Mouse (Mus musculus): Measurements from ENCODE around the gene Slc5a5. TPM values are rescaled to one million over a fixed set of nuclear protein-coding genes. Genes with fewer than 3 reads are reported as not detected.

Gene Slc5a5
- polyA plus RNA-seq, 1 experiment from 2014 or later: 0.71 TPM

GRCm38 (mm10) chr8:70905831-70906736, 13.5 kb upstream of the Slc5a5 start, which contains the start of gene Map1s:
Gene Map1s, plus strand, starts transcription at chr8:70905932.
- H3K27ac ChIP-seq (ENCODE audit: low read depth, low read length): peak within 1 kb of the TSS; percentile 89
- under 1% methylated on average over 72 of the region's 86 CpGs for WGBS
- no peaks in the 10 kb centered on the region for H3K9me3 ChIP-seq (ENCODE audit: control insufficient read depth, low read length)
- no peaks in the 10 kb centered on the region for H3K36me3 ChIP-seq (ENCODE audit: control insufficient read depth, insufficient read depth, low read length)
- peak within 1 kb of the TSS; percentile 66 for H3K4me3 ChIP-seq (ENCODE audit: low read depth, low read length)
- H3K4me1 ChIP-seq (replicated peaks; ENCODE audit: control insufficient read depth, insufficient read depth, low read length): peaks cover 3% of the 10 kb centered on the region
- ATAC-seq (ENCODE audit: low FRiP score): peak; percentile 95
- peak; percentile 98 for DNase-seq (ENCODE audit: low spot score)
- H3K4me2 ChIP-seq (replicated peaks; ENCODE audit: low read depth, low read length): peak within 1 kb of the TSS; percentile 92
- no peaks in the 10 kb centered on the region for H3K27me3 ChIP-seq (ENCODE audit: control insufficient read depth, insufficient read depth, low read length)
- peak within 1 kb of the TSS; percentile 72 for H3K9ac ChIP-seq (ENCODE audit: low read depth, low read length)

GRCm38 (mm10) chr8:70905463-70905830, 12.9 kb upstream of the Slc5a5 start:
- Histone ChIP-seq H3K4me1 (replicated peaks; ENCODE audit: control insufficient read depth, insufficient read depth, low read length) (peaks cover 3% of the 10 kb centered on the region), H3K9ac (ENCODE audit: low read depth, low read length) (peak overlapping the region; percentile 72), H3K27me3 (ENCODE audit: control insufficient read depth, insufficient read depth, low read length) (no peaks in the 10 kb centered on the region), H3K36me3 (ENCODE audit: control insufficient read depth, insufficient read depth, low read length) (no peaks in the 10 kb centered on the region), H3K27ac (ENCODE audit: low read depth, low read length) (0 out of 2 replicates have a peak overlapping the region, but pooled peaks have one; percentile 89), H3K4me2 (replicated peaks; ENCODE audit: low read depth, low read length) (peak overlapping the region; percentile 92), H3K9me3 (ENCODE audit: control insufficient read depth, low read length) (no peaks in the 10 kb centered on the region), H3K4me3 (ENCODE audit: low read depth, low read length) (peak overlapping the region; percentile 66)
- peak; percentile 68 for ATAC-seq (ENCODE audit: low FRiP score)
- DNase-seq (ENCODE audit: low spot score): no peak
- 17% methylated on average over 8 of the region's 8 CpGs for WGBS

- no peaks in the 10 kb centered on the region for H3K9me3 ChIP-seq (ENCODE audit: control insufficient read depth, low read length)
- H3K4me3 ChIP-seq (ENCODE audit: low read depth, low read length): no peak overlapping the region
- 71% methylated on average over 4 of the region's 4 CpGs for WGBS
- no peaks in the 10 kb centered on the region for H3K27me3 ChIP-seq (ENCODE audit: control insufficient read depth, insufficient read depth, low read length)
- ATAC-seq (ENCODE audit: low FRiP score) (no peak), DNase-seq (ENCODE audit: low spot score) (no peak)
- peaks cover 3% of the 10 kb centered on the region for H3K4me1 ChIP-seq (replicated peaks; ENCODE audit: control insufficient read depth, insufficient read depth, low read length)
- no peak overlapping the region for H3K9ac ChIP-seq (ENCODE audit: low read depth, low read length)
- no peak overlapping the region for H3K27ac ChIP-seq (ENCODE audit: low read depth, low read length)
- H3K36me3 ChIP-seq (ENCODE audit: control insufficient read depth, insufficient read depth, low read length): no peaks in the 10 kb centered on the region
- H3K4me2 ChIP-seq (replicated peaks; ENCODE audit: low read depth, low read length): no peak overlapping the region
Measured at GRCm38 (mm10) chr8:70904532-70904931, 12.0 kb upstream of the Slc5a5 start.

- DNase-seq (ENCODE audit: low spot score) (no peak), ATAC-seq (ENCODE audit: low FRiP score) (no peak)
- Histone ChIP-seq H3K4me3 (ENCODE audit: low read depth, low read length) (no peak overlapping the region), H3K4me2 (replicated peaks; ENCODE audit: low read depth, low read length) (no peak overlapping the region), H3K9ac (ENCODE audit: low read depth, low read length) (no peak overlapping the region), H3K9me3 (ENCODE audit: control insufficient read depth, low read length) (no peaks in the 10 kb centered on the region), H3K27me3 (ENCODE audit: control insufficient read depth, insufficient read depth, low read length) (no peaks in the 10 kb centered on the region), H3K27ac (ENCODE audit: low read depth, low read length) (no peak overlapping the region), H3K36me3 (ENCODE audit: control insufficient read depth, insufficient read depth, low read length) (no peaks in the 10 kb centered on the region), H3K4me1 (replicated peaks; ENCODE audit: control insufficient read depth, insufficient read depth, low read length) (peaks cover 3% of the 10 kb centered on the region)
Measured at GRCm38 (mm10) chr8:70903582-70903981, 11.0 kb upstream of the Slc5a5 start.

GRCm38 (mm10) chr8:70903112-70903511, 10.6 kb upstream of the Slc5a5 start:
- no peak for ATAC-seq (ENCODE audit: low FRiP score)
- Histone ChIP-seq H3K9ac (ENCODE audit: low read depth, low read length) (no peak overlapping the region), H3K4me3 (ENCODE audit: low read depth, low read length) (no peak overlapping the region), H3K27ac (ENCODE audit: low read depth, low read length) (no peak overlapping the region), H3K4me2 (replicated peaks; ENCODE audit: low read depth, low read length) (no peak overlapping the region), H3K27me3 (ENCODE audit: control insufficient read depth, insufficient read depth, low read length) (no peaks in the 10 kb centered on the region), H3K9me3 (ENCODE audit: control insufficient read depth, low read length) (no peaks in the 10 kb centered on the region), H3K4me1 (replicated peaks; ENCODE audit: control insufficient read depth, insufficient read depth, low read length) (peaks cover 6% of the 10 kb centered on the region), H3K36me3 (ENCODE audit: control insufficient read depth, insufficient read depth, low read length) (no peaks in the 10 kb centered on the region)
- WGBS: 44% methylated on average over 4 of the region's 4 CpGs
- no peak for DNase-seq (ENCODE audit: low spot score)

- H3K4me1 ChIP-seq (replicated peaks; ENCODE audit: control insufficient read depth, insufficient read depth, low read length): peaks cover 6% of the 10 kb centered on the region
- no peak overlapping the region for H3K4me2 ChIP-seq (replicated peaks; ENCODE audit: low read depth, low read length)
- ATAC-seq (ENCODE audit: low FRiP score) (no peak), DNase-seq (ENCODE audit: low spot score) (no peak)
- no peak overlapping the region for H3K4me3 ChIP-seq (ENCODE audit: low read depth, low read length)
- 40% methylated on average over 5 of the region's 5 CpGs for WGBS
- no peaks in the 10 kb centered on the region for H3K27me3 ChIP-seq (ENCODE audit: control insufficient read depth, insufficient read depth, low read length)
- no peaks in the 10 kb centered on the region for H3K9me3 ChIP-seq (ENCODE audit: control insufficient read depth, low read length)
- no peak overlapping the region for H3K9ac ChIP-seq (ENCODE audit: low read depth, low read length)
- H3K36me3 ChIP-seq (ENCODE audit: control insufficient read depth, insufficient read depth, low read length): no peaks in the 10 kb centered on the region
- H3K27ac ChIP-seq (ENCODE audit: low read depth, low read length): no peak overlapping the region
Measured at GRCm38 (mm10) chr8:70902211-70902610, 9.7 kb upstream of the Slc5a5 start.

- Histone ChIP-seq H3K4me2 (replicated peaks; ENCODE audit: low read depth, low read length) (no peak overlapping the region), H3K4me1 (replicated peaks; ENCODE audit: control insufficient read depth, insufficient read depth, low read length) (peaks cover 6% of the 10 kb centered on the region; the same call in 1 of the 2 replicates), H3K9ac (ENCODE audit: low read depth, low read length) (no peak overlapping the region), H3K27me3 (ENCODE audit: control insufficient read depth, insufficient read depth, low read length) (no peaks in the 10 kb centered on the region), H3K4me3 (ENCODE audit: low read depth, low read length) (no peak overlapping the region), H3K36me3 (ENCODE audit: control insufficient read depth, insufficient read depth, low read length) (no peaks in the 10 kb centered on the region), H3K9me3 (ENCODE audit: control insufficient read depth, low read length) (no peaks in the 10 kb centered on the region), H3K27ac (ENCODE audit: low read depth, low read length) (no peak overlapping the region)
- no peak for DNase-seq (ENCODE audit: low spot score)
- no peak for ATAC-seq (ENCODE audit: low FRiP score)
- WGBS: 82% methylated on average over 2 of the region's 2 CpGs
Measured at GRCm38 (mm10) chr8:70900872-70901387, 8.4 kb upstream of the Slc5a5 start.

GRCm38 (mm10) chr8:70899226-70899625, 6.7 kb upstream of the Slc5a5 start:
- H3K4me2 ChIP-seq (replicated peaks; ENCODE audit: low read depth, low read length): no peak overlapping the region
- no peak overlapping the region for H3K9ac ChIP-seq (ENCODE audit: low read depth, low read length)

More at GRCm38 (mm10) chr8:70899226-70899625, 6.7 kb upstream of the Slc5a5 start:
- WGBS: 83% methylated on average over 2 of the region's 2 CpGs
- Histone ChIP-seq H3K27me3 (ENCODE audit: control insufficient read depth, insufficient read depth, low read length) (no peaks in the 10 kb centered on the region), H3K4me1 (replicated peaks; ENCODE audit: control insufficient read depth, insufficient read depth, low read length) (peaks cover 6% of the 10 kb centered on the region; the same call in 1 of the 2 replicates), H3K4me3 (ENCODE audit: low read depth, low read length) (no peak overlapping the region), H3K27ac (ENCODE audit: low read depth, low read length) (no peak overlapping the region), H3K36me3 (ENCODE audit: control insufficient read depth, insufficient read depth, low read length) (no peaks in the 10 kb centered on the region; the same call in 1 of the 2 replicates), H3K9me3 (ENCODE audit: control insufficient read depth, low read length) (no peaks in the 10 kb centered on the region)
- no peak for ATAC-seq (ENCODE audit: low FRiP score)
- DNase-seq (ENCODE audit: low spot score): no peak
